Mouse (Mus musculus): ENCODE measurements around the gene Gucy2c. TPM values are rescaled to one million over a fixed set of nuclear protein-coding genes. Genes with fewer than 3 reads are reported as not detected.
A peak's percentile ranks its signal among the peaks of the same experiment; 100 is the strongest.

Gene Gucy2c
- total RNA-seq (2017), result 0.23 and 0.37 TPM in 2 replicates

DNA sequence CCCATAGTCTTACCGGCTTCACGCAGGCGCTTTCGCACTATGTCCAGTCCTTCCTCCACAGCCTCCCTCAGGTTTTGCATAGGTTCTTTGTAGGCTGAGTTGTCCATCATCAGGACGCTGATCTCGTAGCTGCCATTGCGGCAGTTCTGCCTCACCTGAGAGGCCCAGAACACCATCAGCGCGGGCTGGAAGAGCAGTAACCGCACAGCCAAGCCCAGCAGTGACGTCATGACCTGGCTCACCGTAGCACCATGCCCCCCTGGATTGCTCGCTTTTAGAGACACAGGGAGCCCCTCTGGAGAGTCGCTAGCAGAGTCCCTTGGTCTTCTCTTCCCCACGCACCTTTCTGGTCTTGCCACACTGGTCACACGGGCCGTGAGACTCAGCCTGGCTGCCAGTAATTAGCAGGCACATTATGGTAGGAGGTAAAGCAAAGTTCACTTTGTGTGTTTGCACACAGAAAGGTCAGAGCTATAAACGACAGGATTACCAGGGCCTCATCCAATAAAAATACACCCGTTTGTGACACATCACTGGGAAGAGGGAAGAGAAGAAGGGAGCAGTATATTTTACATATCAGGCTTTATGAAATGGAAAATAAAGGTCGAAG lies at the start of gene Gucy2c:
Gucy2c (minus strand) TSS at position 389 of the 610 bp plus-strand sequence.
- no peak for ATAC-seq (ENCODE audit: extremely low read depth, insufficient number of reproducible peaks, low FRiP score, poor library complexity, severe bottlenecking)

DNA sequence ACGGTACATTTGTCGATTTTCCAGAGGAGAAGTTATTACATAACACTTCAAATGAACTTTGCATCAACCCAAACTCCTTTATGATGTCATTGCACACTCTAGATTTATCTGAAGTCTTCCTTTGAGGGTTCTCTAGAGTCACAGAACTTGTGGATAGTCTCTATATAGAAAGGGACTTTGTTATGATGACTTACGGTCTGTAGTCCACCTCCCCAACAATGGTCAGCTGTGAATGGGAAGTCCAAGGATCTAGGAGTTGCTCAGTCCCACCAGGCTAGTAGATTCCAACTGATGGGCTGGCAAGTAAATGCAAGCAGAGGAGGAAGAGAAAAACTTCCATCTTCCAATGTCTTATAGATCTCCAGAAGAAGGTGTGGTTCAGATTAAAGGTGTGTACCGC lies 47.1 kb upstream of the Gucy2c start:
- ATAC-seq (ENCODE audit: extremely low read depth, insufficient number of reproducible peaks, low FRiP score, poor library complexity, severe bottlenecking), result no peak

- ATAC-seq (ENCODE audit: extremely low read depth, insufficient number of reproducible peaks, low FRiP score, poor library complexity, severe bottlenecking), result peak; percentile 98
These were observed 46.5 kb upstream of the Gucy2c start, which contains the start of gene Wbp11 for GRCm38 (mm10) chr6:136827881-136828561. TSS of gene Wbp11 (minus strand) at chr6:136828233.

- no peak for ATAC-seq (ENCODE audit: extremely low read depth, insufficient number of reproducible peaks, low FRiP score, poor library complexity, severe bottlenecking)
These were observed 45.9 kb upstream of the Gucy2c start, which contains the start of gene BC049715 for GRCm38 (mm10) chr6:136827516-136827880. TSS of gene BC049715 (plus strand) at chr6:136827626.

- no peak for ATAC-seq (ENCODE audit: extremely low read depth, insufficient number of reproducible peaks, low FRiP score, poor library complexity, severe bottlenecking)
These were observed 45.6 kb upstream of the Gucy2c start for GRCm38 (mm10) chr6:136827116-136827515.

DNA sequence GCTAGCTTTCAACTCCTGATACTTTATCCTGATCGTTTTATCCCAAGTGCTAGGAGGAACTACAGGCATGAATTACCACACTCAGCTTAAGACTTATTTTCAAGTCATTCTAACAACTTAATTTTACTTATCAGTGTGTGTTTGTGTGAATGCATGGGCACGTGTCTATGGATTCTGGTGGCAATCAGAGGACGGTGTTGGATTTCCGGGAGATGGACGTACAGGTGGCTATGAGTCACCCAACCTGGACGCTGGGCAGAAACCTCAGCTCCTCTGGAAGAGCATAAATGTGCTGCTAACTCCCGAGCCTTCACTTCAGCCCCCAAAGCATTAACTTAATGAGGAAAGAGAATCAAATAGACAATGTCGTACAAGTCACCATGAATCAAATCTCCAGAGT lies 43.4 kb upstream of the Gucy2c start:
- no peak for ATAC-seq (ENCODE audit: extremely low read depth, insufficient number of reproducible peaks, low FRiP score, poor library complexity, severe bottlenecking)

- ATAC-seq (ENCODE audit: extremely low read depth, insufficient number of reproducible peaks, low FRiP score, poor library complexity, severe bottlenecking), result no peak
These were observed 39.5 kb upstream of the Gucy2c start for GRCm38 (mm10) chr6:136821086-136821485.

DNA sequence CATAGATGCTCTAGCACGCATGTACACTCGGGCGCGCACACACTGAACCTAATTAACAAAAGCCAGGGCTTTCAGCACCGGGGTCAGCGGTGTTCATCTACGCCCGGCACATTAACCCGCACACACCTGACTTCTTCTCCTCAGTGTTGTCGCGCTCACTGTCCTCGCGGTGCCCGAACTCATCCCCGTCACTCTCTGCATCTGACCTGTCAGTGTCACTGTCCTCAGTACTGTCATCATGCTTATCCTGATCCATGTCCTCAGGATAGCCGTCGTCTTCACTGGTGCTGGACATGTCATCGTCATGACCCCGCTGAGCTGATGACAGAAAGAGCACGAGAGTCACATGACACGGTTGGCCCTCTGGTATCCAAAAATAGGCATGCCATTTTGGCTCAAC lies 38.8 kb upstream of the Gucy2c start:
- no peak for ATAC-seq (ENCODE audit: extremely low read depth, insufficient number of reproducible peaks, low FRiP score, poor library complexity, severe bottlenecking)

DNA sequence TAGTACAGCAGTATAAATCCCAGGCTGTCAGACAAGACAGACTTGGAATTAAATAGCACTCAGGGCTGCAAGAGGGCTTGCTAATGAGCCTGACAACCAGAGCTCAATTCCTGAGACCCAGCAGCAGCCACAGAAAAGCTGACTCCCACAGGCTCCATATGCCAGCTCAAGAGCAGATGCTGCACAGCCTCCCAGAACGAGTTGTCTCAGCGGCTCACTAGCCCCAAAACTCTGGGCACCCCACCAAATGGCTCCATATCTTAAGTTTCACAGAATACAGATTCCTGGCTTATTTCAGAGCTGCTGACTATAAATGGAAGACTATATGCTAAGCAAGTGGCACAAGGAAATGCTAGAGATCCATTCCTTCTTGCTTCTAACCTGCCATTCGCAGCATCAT lies 36.0 kb upstream of the Gucy2c start:
- ATAC-seq (ENCODE audit: extremely low read depth, insufficient number of reproducible peaks, low FRiP score, poor library complexity, severe bottlenecking), result no peak

DNA sequence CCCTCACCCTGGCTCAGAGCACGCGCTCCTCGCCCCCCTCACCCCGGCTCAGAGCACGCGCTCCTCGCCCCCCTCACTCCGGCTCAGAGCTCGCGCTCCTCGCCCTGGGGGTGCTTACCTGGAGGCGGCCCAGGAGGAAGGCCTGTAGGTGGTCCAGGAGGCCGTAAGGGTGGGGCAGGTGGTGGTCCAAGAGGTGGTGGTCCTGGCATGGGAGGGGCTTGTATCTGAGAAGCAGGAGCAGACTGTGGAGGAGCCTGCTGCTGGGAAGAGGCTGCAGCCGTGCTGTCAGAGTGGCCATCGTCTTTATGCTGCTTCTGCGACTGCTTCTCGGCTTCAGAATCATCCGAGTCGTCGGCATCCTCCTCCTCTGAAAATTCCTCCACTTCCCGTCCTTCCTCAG lies 35.3 kb upstream of the Gucy2c start:
- ATAC-seq (ENCODE audit: extremely low read depth, insufficient number of reproducible peaks, low FRiP score, poor library complexity, severe bottlenecking), result no peak

DNA sequence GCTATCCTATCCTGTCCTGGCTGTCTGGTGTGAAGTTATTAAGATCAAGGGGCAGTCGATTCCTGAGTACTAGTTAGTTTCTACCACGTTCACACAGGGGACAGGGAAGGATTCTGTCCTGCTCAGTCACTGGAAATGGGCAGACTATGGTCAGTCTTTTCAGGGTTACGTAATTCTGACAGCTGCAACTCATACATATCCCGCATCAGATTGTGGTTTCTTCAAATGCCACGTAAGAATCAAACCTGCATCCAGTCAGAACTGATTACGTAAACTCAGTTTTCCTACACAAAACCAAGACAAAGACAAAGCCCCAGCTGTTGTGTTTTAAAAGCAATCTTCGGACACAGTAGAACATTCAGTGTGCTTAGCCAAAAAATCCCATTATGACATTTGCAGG lies 33.8 kb upstream of the Gucy2c start:
- ATAC-seq (ENCODE audit: extremely low read depth, insufficient number of reproducible peaks, low FRiP score, poor library complexity, severe bottlenecking), result no peak

DNA sequence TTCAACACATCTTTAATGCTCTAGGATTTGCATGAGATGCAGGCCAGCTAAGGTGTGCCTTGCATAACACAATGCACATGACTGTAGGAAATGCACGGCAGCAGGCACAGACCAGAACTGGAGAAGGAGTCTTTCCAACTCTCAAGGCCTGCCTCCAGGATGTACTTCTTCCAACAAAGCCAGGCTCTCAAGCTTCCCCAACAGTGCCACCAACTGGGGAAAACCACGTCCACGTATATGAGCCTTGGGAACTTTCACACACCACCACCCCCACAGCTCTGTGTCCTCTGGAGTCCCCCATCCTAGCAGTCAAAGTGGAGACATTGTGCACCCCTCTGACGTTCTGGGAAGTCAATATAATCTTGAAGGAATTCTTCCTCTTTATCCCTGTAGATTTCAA lies 31.6 kb upstream of the Gucy2c start:
- no peak for ATAC-seq (ENCODE audit: extremely low read depth, insufficient number of reproducible peaks, low FRiP score, poor library complexity, severe bottlenecking)

DNA sequence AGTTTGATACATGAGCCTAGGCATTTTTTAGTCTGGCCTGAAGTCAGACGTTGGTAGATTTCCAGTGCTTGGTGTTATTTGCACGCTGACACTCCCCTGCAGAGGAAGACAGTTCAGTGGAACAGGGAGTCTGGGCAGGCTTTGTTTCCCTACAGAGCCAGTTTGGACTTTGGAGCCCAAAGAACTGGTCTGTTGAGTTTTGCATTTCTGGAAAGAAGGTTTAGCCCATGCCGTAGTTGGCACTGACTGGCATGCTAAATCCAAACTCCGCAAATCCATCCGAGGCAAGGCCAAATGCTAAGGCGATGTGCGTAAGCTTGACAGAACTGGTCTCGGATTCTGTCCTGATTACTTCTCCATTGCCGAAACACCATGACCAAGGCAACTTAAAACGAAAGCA lies 29.6 kb upstream of the Gucy2c start:
- no peak for ATAC-seq (ENCODE audit: extremely low read depth, insufficient number of reproducible peaks, low FRiP score, poor library complexity, severe bottlenecking)

- ATAC-seq (ENCODE audit: extremely low read depth, insufficient number of reproducible peaks, low FRiP score, poor library complexity, severe bottlenecking), result no peak
These were observed 28.1 kb upstream of the Gucy2c start for GRCm38 (mm10) chr6:136809673-136810072.

- peak; percentile 51 for ATAC-seq (ENCODE audit: extremely low read depth, insufficient number of reproducible peaks, low FRiP score, poor library complexity, severe bottlenecking)
These were observed 27.5 kb upstream of the Gucy2c start for GRCm38 (mm10) chr6:136809077-136809476.

DNA sequence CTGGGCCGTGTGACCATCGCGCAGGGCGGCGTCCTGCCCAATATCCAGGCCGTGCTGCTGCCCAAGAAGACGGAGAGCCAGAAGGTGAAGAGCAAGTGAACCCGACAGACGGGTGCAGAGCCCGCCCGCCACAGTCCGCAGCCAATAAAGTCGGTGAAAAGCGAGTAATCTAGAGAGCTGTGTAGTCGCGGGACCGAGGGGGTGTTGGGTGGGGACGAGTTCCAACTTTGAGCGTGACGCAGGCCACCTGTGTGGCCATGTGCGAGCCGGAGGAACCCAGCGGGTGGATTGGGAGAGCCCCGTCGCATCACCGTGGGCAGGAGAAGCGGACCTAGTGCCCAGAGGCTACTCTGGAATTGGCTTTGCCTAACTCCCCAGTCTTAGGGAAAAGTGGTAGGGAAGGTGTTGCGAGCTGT lies 27.1 kb upstream of the Gucy2c start:
- ATAC-seq (ENCODE audit: extremely low read depth, insufficient number of reproducible peaks, low FRiP score, poor library complexity, severe bottlenecking), result no peak

DNA sequence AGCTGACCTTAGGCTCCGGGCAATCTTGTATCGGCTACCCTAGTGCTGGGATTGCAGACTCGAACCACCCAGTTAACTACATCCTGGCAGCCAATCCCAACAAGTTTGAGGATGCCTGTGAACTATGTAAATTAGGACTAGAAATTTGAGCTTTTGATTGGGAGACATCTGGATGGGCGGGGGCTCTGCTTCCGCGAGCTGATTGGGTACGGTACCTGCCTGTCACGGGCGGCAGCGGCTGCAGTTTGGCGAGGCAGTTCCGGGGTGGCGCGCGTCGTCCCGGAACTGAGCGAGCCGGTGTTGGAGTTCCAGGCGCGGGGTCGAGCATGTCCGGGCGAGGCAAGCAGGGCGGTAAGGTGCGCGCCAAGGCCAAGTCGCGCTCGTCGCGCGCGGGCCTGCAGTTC lies 26.5 kb upstream of the Gucy2c start, which contains the start of gene H2afj:
H2afj (plus strand) TSS at position 231 of the 404 bp plus-strand sequence.
- peak; percentile 78 for ATAC-seq (ENCODE audit: extremely low read depth, insufficient number of reproducible peaks, low FRiP score, poor library complexity, severe bottlenecking)

GRCm38 (mm10) chr6:136807395-136808013 lies 25.9 kb upstream of the Gucy2c start:
- no peak for ATAC-seq (ENCODE audit: extremely low read depth, insufficient number of reproducible peaks, low FRiP score, poor library complexity, severe bottlenecking)

DNA sequence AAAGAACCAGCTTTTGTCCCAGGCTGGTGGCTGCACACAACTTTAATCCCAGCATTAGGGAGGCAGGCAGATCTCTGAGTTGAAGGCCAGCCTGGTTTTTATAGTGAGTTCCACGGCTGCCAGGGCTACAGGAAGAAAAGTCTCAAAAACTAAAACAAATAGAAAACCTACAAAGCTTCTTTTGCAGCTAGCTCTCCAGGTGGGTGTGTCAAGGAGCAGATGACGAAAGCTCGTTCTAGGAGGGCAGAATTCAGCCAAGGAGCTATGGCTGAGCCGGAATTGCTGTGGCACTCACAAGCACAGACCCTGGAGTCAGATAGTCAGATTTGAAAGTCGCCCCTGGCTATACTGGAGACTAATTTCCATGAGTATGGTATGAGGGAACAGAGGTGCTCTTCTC lies 25.3 kb upstream of the Gucy2c start:
- ATAC-seq (ENCODE audit: extremely low read depth, insufficient number of reproducible peaks, low FRiP score, poor library complexity, severe bottlenecking), result no peak

DNA sequence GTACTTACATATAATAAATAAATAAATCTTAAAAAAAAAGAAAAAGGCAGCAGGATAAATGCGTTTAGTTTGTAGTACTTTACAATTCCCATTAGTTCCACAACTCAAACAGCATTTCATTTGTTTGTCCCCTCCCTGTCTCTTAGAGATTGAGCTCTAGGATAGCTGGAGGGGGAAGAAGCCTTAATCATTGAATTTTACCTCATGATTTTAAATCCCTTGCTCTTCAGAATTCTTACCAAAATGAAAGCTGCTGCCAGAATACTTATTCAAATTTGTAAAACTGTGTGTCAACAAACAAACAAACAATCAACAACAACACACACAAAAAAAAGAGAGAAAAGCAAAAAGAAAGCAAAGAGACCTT lies 23.8 kb upstream of the Gucy2c start:
- no peak for ATAC-seq (ENCODE audit: extremely low read depth, insufficient number of reproducible peaks, low FRiP score, poor library complexity, severe bottlenecking)

Measured in neutrophil, adult 5-6 weeks (primary cell).